Mouse (Mus musculus) testis, adult 2 months (tissue): ENCODE results near the gene Cul7. TPM values are rescaled to one million over a fixed set of nuclear protein-coding genes. Genes with fewer than 3 reads are reported as not detected.
A peak's percentile ranks its signal among the peaks of the same experiment; 100 is the strongest.

Experiments
- H3K27ac ChIP-seq: fragments of 200-500 bp; 2 replicates; pipeline ENCODE4 v1.5.1; 2012; ENCODE audit warnings: low read depth, low read length; ENCODE audit not compliant: control insufficient read depth, insufficient read depth
- H3K27me3 ChIP-seq: fragments of 200-500 bp; 2 replicates; pipeline ENCODE4 v1.6.1; 2012; ENCODE audit warnings: mild to moderate bottlenecking, low read length, moderate library complexity; ENCODE audit not compliant: control insufficient read depth, insufficient read depth
- H3K36me3 ChIP-seq: fragments of 200-500 bp; 2 replicates; pipeline ENCODE4 v1.6.1; 2012; ENCODE audit warnings: mild to moderate bottlenecking, low read length; ENCODE audit not compliant: control insufficient read depth, insufficient read depth
- H3K4me1 ChIP-seq: fragments of 200-500 bp; 2 replicates; pipeline ENCODE4 v1.6.1; 2012; ENCODE audit warnings: low read length; ENCODE audit not compliant: control insufficient read depth, insufficient read depth
- H3K4me3 ChIP-seq: fragments of 200-500 bp; 2 replicates; pipeline ENCODE4 v1.5.1; 2012; ENCODE audit warnings: low read depth, mild to moderate bottlenecking, low read length, moderate library complexity, mixed read lengths; ENCODE audit not compliant: control insufficient read depth
- CTCF ChIP-seq: fragments of 200-500 bp; IDR thresholded peaks from 2 replicates; pipeline ENCODE4 v1.5.1; 2012; ENCODE audit warnings: low read depth, mild to moderate bottlenecking, inconsistent platforms, low read length, moderate library complexity; ENCODE audit not compliant: control insufficient read depth, insufficient read depth, insufficient replicate concordance
- POLR2A ChIP-seq: fragments of 200-500 bp; IDR thresholded peaks from 2 replicates; pipeline ENCODE4 v1.6.1; 2012; ENCODE audit warnings: low read depth, mild to moderate bottlenecking, inconsistent platforms, low read length, moderate library complexity; ENCODE audit not compliant: control insufficient read depth
- polyA plus RNA-seq: library from polyadenylated mRNA; depleted of rRNA; stranded (reverse); fragments of >200 nt; gene quantifications from 2 replicates; pipeline ENCODE4 v1.2.3, GENCODE M21; 2012

Cul7 gene
- polyA plus RNA-seq, 1 experiment, result 6.7 TPM

GRCm38 (mm10) chr17:46651755-46652547 is 1.8 kb downstream of the Cul7 start:
- no peak overlapping the region for H3K27ac ChIP-seq
- H3K4me3 ChIP-seq, result no peak overlapping the region
- peaks cover 20% of the 10 kb centered on the region for H3K4me1 ChIP-seq
- TF ChIP-seq CTCF, result no peak
- TF ChIP-seq POLR2A, result no peak
- H3K27me3 ChIP-seq, result no peaks in the 10 kb centered on the region
- no peaks in the 10 kb centered on the region for H3K36me3 ChIP-seq

GRCm38 (mm10) chr17:46656054-46656453 is 5.9 kb downstream of the Cul7 start:
- TF ChIP-seq CTCF (no peak), POLR2A (no peak)
- Histone ChIP-seq H3K4me1 (peaks cover 8% of the 10 kb centered on the region), H3K36me3 (no peaks in the 10 kb centered on the region), H3K4me3 (no peak overlapping the region), H3K27ac (no peak overlapping the region), H3K27me3 (no peaks in the 10 kb centered on the region)

GRCm38 (mm10) chr17:46661351-46661750 is 11.2 kb downstream of the Cul7 start:
- Histone ChIP-seq H3K4me3 (no peak overlapping the region), H3K36me3 (no peaks in the 10 kb centered on the region), H3K4me1 (no peaks in the 10 kb centered on the region; the same call in 1 of the 2 replicates), H3K27me3 (no peaks in the 10 kb centered on the region), H3K27ac (no peak overlapping the region)
- TF ChIP-seq POLR2A, result no peak
- TF ChIP-seq CTCF, result no peak

GRCm38 (mm10) chr17:46661981-46662380 is 11.8 kb downstream of the Cul7 start:
- no peaks in the 10 kb centered on the region; the same call in 1 of the 2 replicates for H3K4me1 ChIP-seq
- H3K27ac ChIP-seq, result no peak overlapping the region
- no peak overlapping the region for H3K4me3 ChIP-seq
- H3K27me3 ChIP-seq, result no peaks in the 10 kb centered on the region
- TF ChIP-seq CTCF (no peak), POLR2A (no peak)
- H3K36me3 ChIP-seq, result no peaks in the 10 kb centered on the region

- TF ChIP-seq CTCF (no peak), POLR2A (no peak)
- Histone ChIP-seq H3K36me3 (peaks cover 2% of the 10 kb centered on the region; the same call in 1 of the 2 replicates), H3K4me1 (no peaks in the 10 kb centered on the region; the same call in 1 of the 2 replicates), H3K27me3 (no peaks in the 10 kb centered on the region), H3K4me3 (no peak overlapping the region), H3K27ac (no peak overlapping the region)
Observed at GRCm38 (mm10) chr17:46662730-46663129, 12.6 kb downstream of the Cul7 start.

- TF ChIP-seq CTCF (no peak), POLR2A (no peak)
- H3K36me3 ChIP-seq, result peaks cover 4% of the 10 kb centered on the region
Observed at GRCm38 (mm10) chr17:46667712-46668111, 17.6 kb downstream of the Cul7 start.

GRCm38 (mm10) chr17:46669911-46670310 is 19.8 kb downstream of the Cul7 start:
- peaks cover 4% of the 10 kb centered on the region for H3K36me3 ChIP-seq

More at GRCm38 (mm10) chr17:46667712-46668111, 17.6 kb downstream of the Cul7 start:
- Histone ChIP-seq H3K4me3 (no peak overlapping the region), H3K4me1 (no peaks in the 10 kb centered on the region; the same call in 1 of the 2 replicates), H3K27ac (no peak overlapping the region), H3K27me3 (no peaks in the 10 kb centered on the region)

GRCm38 (mm10) chr17:46673850-46674529 is 23.9 kb downstream of the Cul7 start, which contains the start of gene Rrp36:
TSS of gene Rrp36 (minus strand) at chr17:46674352.
- H3K36me3 ChIP-seq, result peaks cover 7% of the 10 kb centered on the region
- no peaks in the 10 kb centered on the region for H3K27me3 ChIP-seq
- H3K4me1 ChIP-seq, result peaks cover 9% of the 10 kb centered on the region
- TF ChIP-seq CTCF, result no peak
- peak; percentile 92 for TF ChIP-seq POLR2A
- peak within 1 kb of the TSS; percentile 89 for H3K4me3 ChIP-seq
- peak within 1 kb of the TSS; percentile 91 for H3K27ac ChIP-seq

More at GRCm38 (mm10) chr17:46669911-46670310, 19.8 kb downstream of the Cul7 start:
- H3K27me3 ChIP-seq, result no peaks in the 10 kb centered on the region
- no peak for TF ChIP-seq POLR2A
- TF ChIP-seq CTCF, result no peak
- H3K27ac ChIP-seq, result no peak overlapping the region
- peaks cover 8% of the 10 kb centered on the region for H3K4me1 ChIP-seq
- H3K4me3 ChIP-seq, result no peak overlapping the region
